Mouse (Mus musculus) R1 (cell line): ENCODE measurements around the gene Rexo1.

Experiments
- DNase-seq: peaks from one replicate; pipeline ENCODE4 v3.0.0-alpha.2; 2018; ENCODE audit warnings: low read depth, low spot score

Gene Rexo1

DNA sequence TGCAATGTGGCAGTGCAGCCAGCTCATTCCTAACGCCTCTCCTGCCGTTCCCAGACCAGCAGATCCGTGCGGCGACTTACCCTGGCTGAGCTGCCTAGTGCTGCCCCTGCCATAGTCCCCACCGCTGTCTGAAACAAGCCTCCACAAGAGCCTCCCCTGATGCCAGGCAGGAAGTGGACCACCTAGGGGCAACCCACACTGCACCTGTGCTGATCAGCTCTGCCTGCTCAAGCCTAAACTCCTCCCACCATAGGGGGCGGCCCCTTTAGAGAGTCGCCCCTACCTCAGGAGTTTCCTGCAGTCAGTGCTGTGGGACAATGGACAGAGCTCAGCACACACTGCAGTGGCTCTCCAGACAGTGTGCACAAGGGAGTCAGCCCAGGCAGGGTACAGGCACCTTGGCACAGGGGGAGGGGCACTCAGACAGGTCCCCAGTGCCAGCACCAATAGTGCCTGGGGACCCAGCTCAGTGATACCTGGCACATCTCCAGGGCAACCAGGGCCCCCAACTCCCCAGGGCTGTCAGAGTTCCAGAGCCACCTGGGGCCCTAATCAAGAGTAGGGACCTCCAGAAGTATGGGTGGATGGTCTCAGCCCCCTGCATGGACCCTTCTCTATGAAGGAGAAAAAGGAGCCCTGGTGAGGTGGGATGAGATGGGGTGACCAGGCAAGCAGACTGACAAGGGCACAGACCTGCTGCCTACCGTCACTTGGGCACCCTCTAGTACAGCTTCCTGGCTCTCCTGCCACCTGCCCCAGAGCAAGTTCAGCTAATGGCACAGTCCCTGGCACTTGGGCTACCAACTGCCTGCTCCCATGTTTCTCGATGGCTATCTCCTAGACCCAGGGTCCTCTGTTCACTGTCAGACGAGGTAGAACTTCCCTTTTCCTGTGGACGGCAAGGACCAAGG is 23.5 kb upstream of the Rexo1 start:
- DNase-seq: peak; percentile 64

GRCm38 (mm10) chr10:80584045-80584488 is 22.7 kb upstream of the Rexo1 start:
- DNase-seq: peak; percentile 86

- DNase-seq: no peak
Measured at GRCm38 (mm10) chr10:80583047-80583446, 21.7 kb upstream of the Rexo1 start.

GRCm38 (mm10) chr10:80578911-80579310 is 17.6 kb upstream of the Rexo1 start:
- DNase-seq: peak; percentile 94

- DNase-seq: peak; percentile 90
Measured at GRCm38 (mm10) chr10:80578131-80578750, 16.9 kb upstream of the Rexo1 start.

- DNase-seq: peak; percentile 97
Measured at GRCm38 (mm10) chr10:80577195-80578130, 16.1 kb upstream of the Rexo1 start, which contains the start of gene Klf16. Gene Klf16 (minus strand): TSS chr10:80577321.

DNA sequence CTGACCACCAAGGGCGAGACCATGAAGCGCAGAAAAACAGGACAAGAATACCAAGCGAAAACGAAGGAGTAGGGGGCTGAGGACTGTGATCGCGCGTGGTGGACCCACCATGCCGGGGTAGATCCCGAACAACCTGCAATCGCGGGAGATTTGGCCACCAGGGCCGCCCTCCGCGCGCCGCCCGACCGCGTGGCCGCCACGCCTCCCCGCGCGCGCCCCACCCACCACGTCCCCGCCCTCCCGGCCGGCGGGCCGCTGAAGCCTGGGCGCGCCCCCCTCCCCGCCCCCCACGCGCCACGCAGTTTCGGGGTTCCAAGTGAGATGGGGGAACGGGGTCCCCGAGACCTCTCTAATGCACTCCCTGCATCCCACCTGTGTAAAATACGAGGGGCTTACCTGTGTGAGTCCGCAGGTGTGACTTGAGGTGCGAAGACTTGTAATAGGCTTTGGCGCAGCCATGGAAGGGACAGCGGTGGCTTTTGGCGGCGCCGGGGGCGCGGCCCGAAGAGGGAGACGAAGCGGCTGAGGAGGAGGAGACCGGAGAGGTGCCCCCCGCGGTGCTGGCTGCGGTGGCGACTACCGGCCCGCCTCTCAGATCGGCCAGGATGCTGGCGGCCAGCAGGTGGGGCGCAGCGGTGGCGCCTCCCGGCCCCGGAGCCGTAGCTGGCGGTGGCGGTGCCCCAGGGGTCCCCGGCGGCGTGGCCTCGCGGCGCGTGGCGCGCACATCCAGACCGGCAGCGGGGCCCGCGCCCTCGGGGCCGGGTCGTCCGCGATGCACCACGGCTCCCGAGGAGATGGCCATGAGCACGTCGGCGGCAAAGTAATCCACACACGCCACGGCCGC is 15.2 kb upstream of the Rexo1 start:
- DNase-seq: peak; percentile 71

DNA sequence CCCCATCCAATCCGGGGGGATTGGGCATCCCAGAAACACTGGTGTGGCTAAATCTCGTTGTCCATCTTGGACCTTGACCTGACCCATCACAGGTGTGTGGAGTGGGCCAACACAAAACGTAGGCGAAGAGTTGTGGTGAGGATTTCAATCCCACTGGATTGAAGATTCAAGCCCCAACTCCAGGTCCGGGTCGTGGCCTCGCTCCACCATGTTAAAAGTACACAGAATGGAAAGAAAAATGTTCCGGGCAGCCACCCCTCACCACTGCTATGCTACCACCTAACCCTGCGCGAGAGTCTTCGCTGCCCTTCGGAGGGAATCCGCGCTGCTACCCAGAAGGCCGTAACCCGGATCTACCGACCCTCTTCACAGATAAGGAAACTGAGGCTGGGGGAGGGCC is 14.6 kb upstream of the Rexo1 start:
- DNase-seq: no peak

DNA sequence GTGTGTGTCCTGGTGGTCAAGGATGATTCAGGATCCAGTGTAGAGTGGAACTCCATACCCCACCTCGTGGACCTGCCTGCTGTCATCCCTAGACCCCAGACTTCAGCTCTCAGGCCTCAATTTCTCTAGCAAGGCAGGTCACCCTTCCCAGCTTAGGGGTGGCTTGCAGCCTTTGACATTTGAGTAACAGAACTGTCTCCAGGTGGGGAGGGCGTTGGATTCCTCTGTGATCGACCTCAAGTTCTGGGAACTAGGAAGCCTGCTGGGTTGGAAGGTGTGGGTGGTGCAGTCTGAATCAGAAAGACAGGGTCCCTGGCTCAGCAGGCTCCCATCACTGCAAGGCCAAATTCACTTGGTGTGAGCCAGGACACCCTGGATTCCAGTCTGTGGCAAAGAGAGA is 13.5 kb upstream of the Rexo1 start:
- no peak for DNase-seq

DNA sequence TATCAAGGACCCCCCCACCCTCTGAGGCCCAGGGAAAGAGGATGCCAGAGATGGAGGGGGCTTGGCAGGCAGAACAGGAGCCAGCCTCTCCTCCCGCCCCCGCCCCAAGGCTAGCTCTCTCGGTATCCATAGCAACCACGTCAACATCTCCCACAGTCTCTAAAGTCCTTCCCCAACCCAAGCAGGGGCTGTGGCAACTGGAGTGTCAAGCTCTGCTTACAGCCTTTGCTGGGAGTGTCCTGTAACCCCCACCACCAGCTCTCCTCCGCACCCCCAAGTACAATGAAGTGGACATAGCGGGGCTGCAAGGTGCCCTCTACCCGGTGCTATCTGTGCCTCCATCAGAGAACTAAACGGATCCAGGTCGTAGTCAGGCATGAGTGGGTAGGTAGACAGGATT is 12.6 kb upstream of the Rexo1 start:
- DNase-seq: peak; percentile 50

GRCm38 (mm10) chr10:80572477-80572876 is 11.1 kb upstream of the Rexo1 start:
- no peak for DNase-seq

GRCm38 (mm10) chr10:80570871-80571836 is 9.8 kb upstream of the Rexo1 start:
- DNase-seq: peak; percentile 64

GRCm38 (mm10) chr10:80570419-80570818 is 9.1 kb upstream of the Rexo1 start:
- no peak for DNase-seq

DNA sequence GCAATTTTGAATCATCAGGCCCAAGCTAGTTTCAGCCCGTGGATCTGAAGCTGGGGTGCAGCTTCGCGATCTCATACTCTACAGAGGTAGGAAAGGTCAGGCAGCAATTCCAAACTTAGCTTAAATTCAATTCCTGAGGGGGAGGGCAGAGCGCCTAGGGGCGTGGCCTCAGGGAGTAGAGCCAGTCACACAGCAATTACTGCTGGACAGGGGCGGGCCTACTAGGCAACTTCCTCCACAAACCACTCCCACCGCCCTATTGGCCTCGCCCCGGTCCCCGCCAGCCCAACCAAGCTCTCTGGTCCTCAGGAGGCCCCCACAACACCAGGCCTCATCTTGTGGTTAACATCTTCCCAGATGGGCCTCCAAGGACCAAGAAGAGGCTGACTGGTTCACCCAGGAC is 8.3 kb upstream of the Rexo1 start:
- peak; percentile 92 for DNase-seq

- no peak for DNase-seq
Measured at GRCm38 (mm10) chr10:80568876-80569275, 7.5 kb upstream of the Rexo1 start.

GRCm38 (mm10) chr10:80566375-80567092 is 5.2 kb upstream of the Rexo1 start:
- peak; percentile 87 for DNase-seq

DNA sequence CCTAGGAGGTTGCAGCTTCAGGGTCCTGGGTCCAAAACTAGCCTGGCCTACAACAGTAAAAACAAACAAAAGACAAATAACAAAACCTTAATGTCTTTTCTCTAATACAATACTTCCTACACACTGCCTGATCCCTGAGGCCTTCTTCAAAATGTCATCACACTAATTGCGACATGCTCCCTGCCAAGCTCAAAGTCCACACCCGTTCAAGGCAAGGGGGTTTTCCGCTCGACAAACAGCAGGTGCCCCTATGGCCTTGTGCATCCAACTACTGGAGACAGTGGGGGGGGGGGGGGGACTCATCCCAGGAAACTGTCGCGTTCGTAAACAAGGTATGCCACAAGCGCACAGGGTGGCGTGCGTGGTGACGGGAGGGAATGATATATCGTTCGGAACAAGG is 739 bp downstream of the Rexo1 start:
- DNase-seq: no peak

DNA sequence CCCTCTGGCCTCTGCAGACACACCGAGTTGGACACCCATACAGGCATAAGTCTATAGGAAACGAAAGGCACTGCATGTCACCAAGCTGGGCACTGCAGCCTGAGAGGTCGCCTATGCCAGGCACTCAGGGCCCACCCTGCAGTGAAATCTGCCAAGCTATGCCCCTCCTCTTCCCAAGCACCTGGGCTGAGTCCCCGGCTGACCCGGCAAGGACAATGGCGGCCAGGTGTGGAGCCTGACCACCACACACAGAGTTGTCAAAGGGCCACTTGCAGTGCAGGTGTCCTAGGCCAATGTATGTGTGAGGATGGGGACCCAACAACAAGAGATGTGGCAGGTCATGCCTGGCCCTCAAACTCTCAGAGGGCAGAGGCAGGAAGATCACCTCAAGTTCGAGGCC is 1.9 kb downstream of the Rexo1 start:
- no peak for DNase-seq
